Mouse (Mus musculus) cortical plate, adult 2 months (tissue): ENCODE measurements around the gene Apobec3.

ENCODE experiments used
- CTCF ChIP-seq: fragments of 200-500 bp; IDR thresholded peaks from 2 replicates; pipeline ENCODE4 v1.5.1; 2011; ENCODE audit warnings: mild to moderate bottlenecking, control low read depth, low read length; ENCODE audit not compliant: insufficient read depth; ENCODE audit errors: extremely low read depth
- POLR2A ChIP-seq: fragments of 200-500 bp; IDR thresholded peaks from 2 replicates; pipeline ENCODE4 v1.6.1; 2011; ENCODE audit warnings: mild to moderate bottlenecking, low read length, control low read depth; ENCODE audit not compliant: insufficient read depth; ENCODE audit errors: extremely low read depth

DNA sequence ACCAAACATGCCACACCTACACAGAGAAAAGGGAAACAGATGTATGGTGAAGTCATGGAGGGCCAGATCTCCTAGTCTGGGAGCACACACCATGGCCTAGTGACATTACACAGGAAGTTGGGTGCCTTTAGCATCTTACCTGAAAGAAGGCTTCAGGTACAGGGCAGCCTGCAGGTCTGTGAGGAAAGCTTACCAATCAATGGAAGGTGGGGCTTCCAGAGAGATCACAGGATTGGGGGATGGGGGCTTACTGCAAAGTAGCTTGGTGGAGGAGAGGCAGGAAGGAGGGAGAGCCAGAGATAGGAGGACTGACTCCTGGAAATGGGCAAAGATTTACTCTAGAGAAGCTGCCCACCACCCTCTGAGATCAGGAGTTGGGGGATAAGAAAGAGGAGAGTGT lies 12.5 kb downstream of the Apobec3 start:
- TF ChIP-seq POLR2A (no peak), CTCF (no peak)
